Mouse (Mus musculus) hindbrain, embryonic 11.5 days (tissue): ENCODE results near the gene Hectd4. TPM values are rescaled to one million over a fixed set of nuclear protein-coding genes. Genes with fewer than 3 reads are reported as not detected.

ENCODE experiments used
- ATAC-seq: fragments of 200-750 bp; cut with Nextera tagmentation; 2 replicates; pipeline ENCODE4 v1.8.0; 2017; ENCODE audit warnings: mild to moderate bottlenecking, moderate TSS enrichment, moderate library complexity; ENCODE audit not compliant: low FRiP score
- DNase-seq: peaks from one replicate; pipeline ENCODE4 v3.0.0-alpha.2; 2015; ENCODE audit warnings: low spot score
- H3K27ac ChIP-seq: fragments of 300-500 bp; sonication (generic); 2 replicates; pipeline ENCODE4 v1.5.1; 2014; ENCODE audit warnings: mild to moderate bottlenecking, low read depth, low read length
- H3K27me3 ChIP-seq: fragments of 300-500 bp; sonication (generic); 2 replicates; pipeline ENCODE4 v1.6.1; 2014; ENCODE audit warnings: mild to moderate bottlenecking, low read length, moderate library complexity, mixed read lengths; ENCODE audit not compliant: control insufficient read depth, insufficient read depth
- H3K36me3 ChIP-seq: fragments of 300-500 bp; sonication (generic); 2 replicates; pipeline ENCODE4 v1.6.1; 2014; ENCODE audit warnings: mild to moderate bottlenecking, low read length, moderate library complexity, mixed read lengths; ENCODE audit not compliant: control insufficient read depth, insufficient read depth
- H3K4me1 ChIP-seq: fragments of 300-500 bp; sonication (generic); replicated peaks from 2 replicates; pipeline ENCODE4 v1.6.1; 2014; ENCODE audit warnings: low read length, mixed read lengths; ENCODE audit not compliant: control insufficient read depth, insufficient read depth
- H3K4me2 ChIP-seq: fragments of 300-500 bp; sonication (generic); replicated peaks from 2 replicates; pipeline ENCODE4 v1.6.1; 2014; ENCODE audit warnings: mild to moderate bottlenecking, low read depth, low read length
- H3K4me3 ChIP-seq: fragments of 300-500 bp; sonication (generic); 2 replicates; pipeline ENCODE4 v1.5.1; 2014; ENCODE audit warnings: low read depth, low read length
- H3K9ac ChIP-seq: fragments of 300-500 bp; sonication (generic); 2 replicates; pipeline ENCODE4 v1.6.1; 2014; ENCODE audit warnings: low read depth, low read length
- H3K9me3 ChIP-seq: fragments of 300-500 bp; sonication (generic); 2 replicates; pipeline ENCODE4 v1.6.1; 2016; ENCODE audit warnings: low read length; ENCODE audit not compliant: control insufficient read depth
- WGBS: fragments of 180-500 bp; shearing (Covaris S2); extraction: QIAGEN DNeasy Blood & Tissue Kit; methylation state at CpG from one replicate; pipeline ENCODE4 v1.1.7; 2014; 5-methylcytosine and 5-hydroxymethylcytosine counted together
- polyA plus RNA-seq: library from polyadenylated mRNA; unstranded; fragments of >200 nt; fragmentation: Nextera tagmentation; extraction: Ambion mirVana; gene quantifications from 2 replicates; pipeline ENCODE4 v1.2.1, GENCODE M21; 2014

Gene Hectd4
- polyA plus RNA-seq, 1 experiment from 2014 or later: 15.5 TPM

GRCm38 (mm10) chr5:121389106-121389505 is 169.1 kb downstream of the Hectd4 start:
- ATAC-seq: no peak
- Histone ChIP-seq H3K4me1 (no peaks in the 10 kb centered on the region), H3K4me2 (no peak overlapping the region), H3K36me3 (no peaks in the 10 kb centered on the region), H3K9me3 (no peaks in the 10 kb centered on the region), H3K4me3 (no peak overlapping the region), H3K27me3 (no peaks in the 10 kb centered on the region), H3K9ac (no peak overlapping the region), H3K27ac (no peak overlapping the region)
- DNase-seq: no peak
- 67% methylated on average over 7 of the region's 7 CpGs for WGBS

GRCm38 (mm10) chr5:121389691-121390090 is 169.7 kb downstream of the Hectd4 start:
- DNase-seq: no peak
- Histone ChIP-seq H3K9me3 (no peaks in the 10 kb centered on the region), H3K27ac (no peak overlapping the region), H3K9ac (no peak overlapping the region), H3K4me2 (no peak overlapping the region), H3K27me3 (no peaks in the 10 kb centered on the region), H3K4me3 (no peak overlapping the region), H3K4me1 (no peaks in the 10 kb centered on the region), H3K36me3 (no peaks in the 10 kb centered on the region)
- no peak for ATAC-seq

- no peaks in the 10 kb centered on the region for H3K4me1 ChIP-seq
- no peaks in the 10 kb centered on the region for H3K27me3 ChIP-seq
- no peaks in the 10 kb centered on the region for H3K9me3 ChIP-seq
- no peak overlapping the region for H3K4me2 ChIP-seq
- DNase-seq (peak; percentile 66), ATAC-seq (no peak)
- H3K27ac ChIP-seq: no peak overlapping the region
- H3K9ac ChIP-seq: no peak overlapping the region
- 59% methylated on average over 16 of the region's 16 CpGs for WGBS
- H3K4me3 ChIP-seq: no peak overlapping the region
- H3K36me3 ChIP-seq: no peaks in the 10 kb centered on the region
Measured at GRCm38 (mm10) chr5:121392667-121393380, 172.8 kb downstream of the Hectd4 start.

DNA sequence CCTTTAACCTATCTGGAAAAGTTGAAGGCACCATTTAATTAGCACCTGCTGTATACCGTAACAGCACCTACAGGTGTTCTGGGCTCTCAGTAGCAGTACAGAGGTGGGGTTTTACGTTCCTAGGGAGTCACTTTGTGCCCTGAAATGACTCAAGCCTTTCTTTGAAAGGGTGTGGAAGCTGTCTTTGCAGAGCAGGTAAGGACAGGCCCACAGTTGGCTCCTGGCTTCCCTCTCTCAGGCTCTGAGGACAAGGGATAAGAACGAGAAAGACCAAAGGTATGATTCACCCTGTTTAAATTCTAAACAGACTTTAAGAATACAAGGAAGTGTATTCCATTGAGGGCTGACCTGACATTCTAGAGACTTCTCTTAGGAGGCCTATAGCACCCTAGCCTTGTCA is 173.4 kb downstream of the Hectd4 start:
- H3K27me3 ChIP-seq: no peaks in the 10 kb centered on the region
- H3K4me1 ChIP-seq: no peaks in the 10 kb centered on the region
- no peaks in the 10 kb centered on the region for H3K36me3 ChIP-seq
- no peak overlapping the region for H3K9ac ChIP-seq
- no peak overlapping the region for H3K4me2 ChIP-seq
- no peak for ATAC-seq
- DNase-seq: no peak
- H3K9me3 ChIP-seq: no peaks in the 10 kb centered on the region
- H3K4me3 ChIP-seq: no peak overlapping the region
- H3K27ac ChIP-seq: no peak overlapping the region
- 84% methylated on average over 3 of the region's 3 CpGs for WGBS

GRCm38 (mm10) chr5:121395621-121396020 is 175.6 kb downstream of the Hectd4 start:
- ATAC-seq: no peak
- DNase-seq: no peak

GRCm38 (mm10) chr5:121397187-121398145 is 177.4 kb downstream of the Hectd4 start, which contains the start of gene Naa25:
Gene Naa25 (plus strand): TSS chr5:121397936.
- Histone ChIP-seq H3K27ac (peak within 1 kb of the TSS; percentile 70), H3K27me3 (no peaks in the 10 kb centered on the region), H3K9me3 (no peaks in the 10 kb centered on the region), H3K4me1 (no peaks in the 10 kb centered on the region; the same call in 1 of the 2 replicates), H3K4me2 (peak within 1 kb of the TSS; percentile 89), H3K4me3 (peak within 1 kb of the TSS; percentile 97), H3K36me3 (no peaks in the 10 kb centered on the region), H3K9ac (peak within 1 kb of the TSS; percentile 86)
- 11% methylated on average over 53 of the region's 53 CpGs for WGBS
- ATAC-seq (peak; percentile 96), DNase-seq (peak; percentile 99)

More at GRCm38 (mm10) chr5:121395621-121396020, 175.6 kb downstream of the Hectd4 start:
- H3K4me3 ChIP-seq: no peak overlapping the region
- no peaks in the 10 kb centered on the region for H3K36me3 ChIP-seq
- no peak overlapping the region for H3K9ac ChIP-seq
- no peaks in the 10 kb centered on the region; the same call in 1 of the 2 replicates for H3K4me1 ChIP-seq
- no peak overlapping the region for H3K27ac ChIP-seq
- no peak overlapping the region for H3K4me2 ChIP-seq
- WGBS: 85% methylated on average over 5 of the region's 5 CpGs
- H3K9me3 ChIP-seq: no peaks in the 10 kb centered on the region
- no peaks in the 10 kb centered on the region for H3K27me3 ChIP-seq

DNA sequence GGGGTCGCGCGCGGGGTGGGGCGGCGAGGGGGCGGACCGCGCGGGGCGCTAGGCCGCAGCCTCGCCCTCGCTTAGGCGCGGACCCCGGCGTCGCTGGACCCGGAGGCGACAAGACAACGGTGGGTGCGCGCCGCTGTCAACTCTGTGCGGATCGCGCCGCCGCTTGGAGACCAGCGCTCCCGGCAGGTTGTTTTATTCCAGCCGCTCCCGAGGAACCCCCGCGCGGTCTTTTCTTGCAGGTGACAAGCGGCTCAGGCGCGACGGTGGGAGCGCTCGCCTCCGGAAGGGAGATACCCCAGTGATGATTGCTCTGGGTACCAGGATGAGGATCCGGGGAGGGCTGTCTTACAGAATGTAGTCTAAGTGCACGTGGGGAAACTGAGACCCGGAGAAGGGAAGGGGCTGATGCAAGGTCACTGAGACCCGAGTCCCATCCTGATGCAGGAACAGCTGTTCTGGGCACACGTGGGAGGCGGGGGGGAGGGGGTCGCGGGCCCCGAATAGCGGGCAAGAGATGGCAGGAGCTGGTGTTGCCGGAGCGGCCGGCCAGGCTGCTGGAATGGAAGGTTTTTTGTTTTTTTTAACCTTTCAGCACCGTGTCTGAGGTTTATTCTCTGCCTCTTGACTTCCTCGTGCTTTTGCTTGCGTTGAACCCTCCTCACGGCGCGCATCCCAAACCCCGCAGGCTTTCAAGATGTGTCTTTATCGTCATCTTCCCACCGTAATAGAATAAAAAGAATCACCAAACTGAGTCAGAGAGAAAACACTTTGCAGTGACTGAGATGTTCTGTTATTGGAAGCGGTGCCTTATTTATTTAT is 178.3 kb downstream of the Hectd4 start:
- H3K36me3 ChIP-seq: no peaks in the 10 kb centered on the region
- H3K27ac ChIP-seq: peak overlapping the region; percentile 39; the same call in 1 of the 2 replicates

GRCm38 (mm10) chr5:121398965-121399462 is 179.0 kb downstream of the Hectd4 start:
- H3K9me3 ChIP-seq: no peaks in the 10 kb centered on the region
- no peaks in the 10 kb centered on the region for H3K36me3 ChIP-seq
- peak overlapping the region; percentile 97 for H3K4me3 ChIP-seq
- H3K9ac ChIP-seq: peak overlapping the region; percentile 86
- 59% methylated on average over 9 of the region's 9 CpGs for WGBS
- ATAC-seq (no peak), DNase-seq (no peak)
- H3K4me1 ChIP-seq: no peaks in the 10 kb centered on the region; the same call in 1 of the 2 replicates
- H3K27me3 ChIP-seq: no peaks in the 10 kb centered on the region
- H3K27ac ChIP-seq: no peak overlapping the region
- peak overlapping the region; percentile 89 for H3K4me2 ChIP-seq

More for the DNA sequence above, 178.3 kb downstream of the Hectd4 start:
- Histone ChIP-seq H3K4me1 (no peaks in the 10 kb centered on the region; the same call in 1 of the 2 replicates), H3K9me3 (no peaks in the 10 kb centered on the region), H3K4me3 (peak overlapping the region; percentile 97), H3K9ac (peak overlapping the region; percentile 86), H3K27me3 (no peaks in the 10 kb centered on the region), H3K4me2 (peak overlapping the region; percentile 89)
- DNase-seq: peak; percentile 66
- WGBS: 1% methylated on average over 57 of the region's 67 CpGs
- ATAC-seq: peak; percentile 59
